Mouse (Mus musculus) bone marrow macrophage, adult 2 months (primary cell): ENCODE measurements around the gene Sept9.

Experiments
- CTCF ChIP-seq: IDR thresholded peaks from 2 replicates; pipeline ENCODE4 v1.5.1; 2012; ENCODE audit warnings: low read depth, mild to moderate bottlenecking, low read length, moderate library complexity
- POLR2A ChIP-seq: IDR thresholded peaks from 2 replicates; pipeline ENCODE4 v1.6.1; 2012; ENCODE audit warnings: mild to moderate bottlenecking, low read depth, low read length, borderline replicate concordance

DNA sequence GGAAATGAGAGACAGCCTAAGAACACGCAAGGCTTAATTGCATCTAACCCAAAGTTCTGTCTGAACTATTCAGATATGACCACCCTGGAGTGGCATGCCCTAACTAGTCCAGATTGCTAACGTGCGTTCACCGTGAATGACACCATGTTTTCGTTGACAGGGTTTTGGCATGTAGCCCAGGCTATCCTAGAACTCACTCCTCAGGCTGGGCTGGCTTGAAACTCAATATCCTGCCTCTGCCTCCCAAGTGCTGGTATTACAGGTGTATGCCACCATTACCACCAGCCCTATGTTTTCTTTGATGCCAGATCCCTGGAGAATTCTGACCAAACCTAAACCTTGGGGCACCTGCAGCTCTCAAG is 39.5 kb upstream of the Sept9 start:
- TF ChIP-seq POLR2A (no peak), CTCF (no peak)
